Mouse (Mus musculus) gastrocnemius, adult 8-10 months (tissue): ENCODE data around the gene Agtrap. TPM values are rescaled to one million over a fixed set of nuclear protein-coding genes. Genes with fewer than 3 reads are reported as not detected.

Experiments
- DNase-seq, 2 experiments: peaks; one replicate each; pipeline ENCODE4 v3.0.0; 2022; ENCODE audit warnings: low spot score in 2 of 2
- total RNA-seq, 4 experiments: library from RNA; stranded (reverse); gene quantifications; 2 replicates each; pipeline ENCODE4 v1.2.4; 2022

Agtrap gene
- total RNA-seq, 4 experiments from 2014 or later = 11.8 to 15.2 (median 13.8) TPM

- DNase-seq = no peak
Observed at GRCm38 (mm10) chr4:148107621-148108291, 19.9 kb upstream of the Agtrap start.

GRCm38 (mm10) chr4:148104146-148104545, 16.3 kb upstream of the Agtrap start:
- no peak for DNase-seq

GRCm38 (mm10) chr4:148101801-148102527, 14.1 kb upstream of the Agtrap start:
- peak; percentile 36 to 42 for DNase-seq

- DNase-seq = no peak
Observed at GRCm38 (mm10) chr4:148098666-148099065, 10.8 kb upstream of the Agtrap start.

GRCm38 (mm10) chr4:148097936-148098335, 10.1 kb upstream of the Agtrap start:
- DNase-seq = no peak

GRCm38 (mm10) chr4:148095081-148095480, 7.2 kb upstream of the Agtrap start:
- DNase-seq = no peak

GRCm38 (mm10) chr4:148094161-148094560, 6.3 kb upstream of the Agtrap start:
- DNase-seq = no peak

- DNase-seq = no peak
Observed at GRCm38 (mm10) chr4:148092551-148093271, 4.9 kb upstream of the Agtrap start.

GRCm38 (mm10) chr4:148091181-148091580, 3.4 kb upstream of the Agtrap start:
- DNase-seq = no peak

- no peak for DNase-seq
Observed at GRCm38 (mm10) chr4:148089166-148089565, 1.3 kb upstream of the Agtrap start.

- peak in 1 of 2 experiments; percentile 44 for DNase-seq
Observed at GRCm38 (mm10) chr4:148087091-148087906, 532 bp downstream of the Agtrap start.

GRCm38 (mm10) chr4:148085907-148086305, 1.9 kb downstream of the Agtrap start:
- no peak for DNase-seq

- no peak for DNase-seq
Observed at GRCm38 (mm10) chr4:148085131-148085906, 2.5 kb downstream of the Agtrap start.

GRCm38 (mm10) chr4:148084261-148084714, 3.5 kb downstream of the Agtrap start:
- peak in 1 of 2 experiments; percentile 54 for DNase-seq

- peak in 1 of 2 experiments; percentile 48 for DNase-seq
Observed at GRCm38 (mm10) chr4:148083176-148083899, 4.5 kb downstream of the Agtrap start.

GRCm38 (mm10) chr4:148082257-148083044, 5.4 kb downstream of the Agtrap start:
- DNase-seq = peak in 1 of 2 experiments; percentile 62

- DNase-seq = no peak
Observed at GRCm38 (mm10) chr4:148081201-148081600, 6.6 kb downstream of the Agtrap start.

- DNase-seq = no peak
Observed at GRCm38 (mm10) chr4:148080597-148080973, 7.2 kb downstream of the Agtrap start.
